Mouse (Mus musculus): ENCODE results near the gene Dtx4. TPM values are rescaled to one million over a fixed set of nuclear protein-coding genes. Genes with fewer than 3 reads are reported as not detected.

Gene Dtx4
- polyA plus RNA-seq, 1 experiment, result 4.0 TPM

DNA sequence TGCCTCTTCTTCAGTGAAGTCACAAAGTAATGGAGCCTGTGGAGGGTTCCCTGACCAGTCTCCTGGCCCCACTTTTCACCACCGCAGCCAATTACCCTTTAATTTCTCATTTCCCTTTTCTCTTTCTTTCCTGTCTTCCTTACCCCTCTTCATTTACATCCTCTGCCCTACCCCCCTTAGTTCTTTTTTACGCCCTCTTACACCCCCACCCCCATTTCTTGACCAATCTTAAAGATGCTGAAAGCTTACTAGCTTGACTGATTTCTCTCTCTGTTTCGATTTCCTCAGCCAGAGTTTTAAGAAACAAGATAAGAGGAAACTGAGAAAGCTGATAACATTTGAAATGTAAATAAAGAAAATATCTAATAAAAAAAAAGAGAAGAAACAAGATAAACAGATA, 39.5 kb upstream of the Dtx4 start:
- H3K36me3 ChIP-seq (ENCODE audit: control insufficient read depth, insufficient read depth, low read length, poor library complexity, severe bottlenecking), result no peaks in the 10 kb centered on the region
- no peak for TF ChIP-seq CTCF (IDR thresholded peaks at IDR 0.05; ENCODE audit: low read depth, low read length)
- no peak for TF ChIP-seq POLR2A (IDR thresholded peaks at IDR 0.05; ENCODE audit: insufficient read depth, low read length)
- no peak for TF ChIP-seq EP300 (IDR thresholded peaks at IDR 0.05; ENCODE audit: insufficient read depth, low read depth, low read length)
- H3K9ac ChIP-seq (ENCODE audit: low read depth, poor library complexity, severe bottlenecking), result no peak overlapping the region
- no peaks in the 10 kb centered on the region for H3K4me1 ChIP-seq (ENCODE audit: control insufficient read depth, insufficient read depth, low read length)
- H3K27me3 ChIP-seq (ENCODE audit: control insufficient read depth, insufficient read depth, low read length, poor library complexity, severe bottlenecking), result no peaks in the 10 kb centered on the region; the same call in 1 of the 2 replicates
- no peak overlapping the region for H3K27ac ChIP-seq (ENCODE audit: insufficient read depth, low read length)
- H3K4me3 ChIP-seq (ENCODE audit: low read depth, low read length), result no peak overlapping the region
- H3K9me3 ChIP-seq (replicated peaks; ENCODE audit: control insufficient read depth, insufficient read depth, low read length, poor library complexity, severe bottlenecking), result peaks cover 11% of the 10 kb centered on the region

DNA sequence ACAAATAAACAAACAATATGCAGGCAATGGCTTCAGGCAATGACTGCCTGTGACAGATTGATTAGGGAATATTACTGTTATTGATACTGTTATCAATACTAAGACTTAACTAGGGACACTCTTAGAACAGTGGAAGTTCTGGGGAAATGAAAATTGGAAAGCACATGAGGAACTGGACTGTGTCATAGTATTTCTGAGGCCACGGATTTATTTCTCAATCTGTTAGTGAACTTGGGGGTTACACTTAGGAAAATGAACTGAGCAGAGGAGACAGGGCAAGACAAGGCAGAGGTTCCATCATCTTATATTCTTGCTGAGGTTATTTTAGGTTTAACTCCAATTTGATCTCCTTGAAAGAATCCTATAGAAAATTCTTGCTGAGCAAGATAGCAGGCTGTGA, 38.7 kb upstream of the Dtx4 start:
- Histone ChIP-seq H3K27ac (ENCODE audit: insufficient read depth, low read length) (no peak overlapping the region), H3K9me3 (replicated peaks; ENCODE audit: control insufficient read depth, insufficient read depth, low read length, poor library complexity, severe bottlenecking) (peaks cover 8% of the 10 kb centered on the region; the same call in 1 of the 2 replicates), H3K27me3 (ENCODE audit: control insufficient read depth, insufficient read depth, low read length, poor library complexity, severe bottlenecking) (no peaks in the 10 kb centered on the region; the same call in 1 of the 2 replicates), H3K36me3 (ENCODE audit: control insufficient read depth, insufficient read depth, low read length, poor library complexity, severe bottlenecking) (no peaks in the 10 kb centered on the region), H3K4me3 (ENCODE audit: low read depth, low read length) (no peak overlapping the region), H3K9ac (ENCODE audit: low read depth, poor library complexity, severe bottlenecking) (no peak overlapping the region), H3K4me1 (ENCODE audit: control insufficient read depth, insufficient read depth, low read length) (no peaks in the 10 kb centered on the region)
- TF ChIP-seq EP300 (IDR thresholded peaks at IDR 0.05; ENCODE audit: insufficient read depth, low read depth, low read length) (no peak), POLR2A (IDR thresholded peaks at IDR 0.05; ENCODE audit: insufficient read depth, low read length) (no peak), CTCF (IDR thresholded peaks at IDR 0.05; ENCODE audit: low read depth, low read length) (no peak)

DNA sequence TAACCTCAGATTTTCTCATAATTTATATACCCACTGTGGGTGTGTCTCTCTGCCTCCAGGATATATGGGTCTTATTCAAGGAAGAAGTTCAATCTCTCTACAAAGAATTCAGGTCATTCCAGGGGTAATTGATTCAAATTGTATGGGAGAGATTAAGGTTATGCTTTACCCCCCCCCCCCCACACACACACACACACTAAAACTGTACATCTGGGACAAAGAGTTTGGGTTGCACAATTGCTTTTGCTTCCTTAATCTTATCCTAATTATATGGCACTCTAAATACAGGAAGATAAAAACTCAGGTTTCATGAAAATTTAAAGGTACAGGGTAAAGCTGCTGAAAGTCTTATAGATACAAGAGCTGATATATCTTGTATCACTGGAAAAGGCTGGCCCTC, 35.9 kb upstream of the Dtx4 start:
- Histone ChIP-seq H3K4me3 (ENCODE audit: low read depth, low read length) (no peak overlapping the region), H3K27me3 (ENCODE audit: control insufficient read depth, insufficient read depth, low read length, poor library complexity, severe bottlenecking) (no peaks in the 10 kb centered on the region; the same call in 1 of the 2 replicates), H3K4me1 (ENCODE audit: control insufficient read depth, insufficient read depth, low read length) (no peaks in the 10 kb centered on the region), H3K36me3 (ENCODE audit: control insufficient read depth, insufficient read depth, low read length, poor library complexity, severe bottlenecking) (no peaks in the 10 kb centered on the region), H3K9me3 (replicated peaks; ENCODE audit: control insufficient read depth, insufficient read depth, low read length, poor library complexity, severe bottlenecking) (no peaks in the 10 kb centered on the region), H3K27ac (ENCODE audit: insufficient read depth, low read length) (no peak overlapping the region), H3K9ac (ENCODE audit: low read depth, poor library complexity, severe bottlenecking) (no peak overlapping the region)
- TF ChIP-seq POLR2A (IDR thresholded peaks at IDR 0.05; ENCODE audit: insufficient read depth, low read length), result no peak
- no peak for TF ChIP-seq CTCF (IDR thresholded peaks at IDR 0.05; ENCODE audit: low read depth, low read length)
- TF ChIP-seq EP300 (IDR thresholded peaks at IDR 0.05; ENCODE audit: insufficient read depth, low read depth, low read length), result no peak

DNA sequence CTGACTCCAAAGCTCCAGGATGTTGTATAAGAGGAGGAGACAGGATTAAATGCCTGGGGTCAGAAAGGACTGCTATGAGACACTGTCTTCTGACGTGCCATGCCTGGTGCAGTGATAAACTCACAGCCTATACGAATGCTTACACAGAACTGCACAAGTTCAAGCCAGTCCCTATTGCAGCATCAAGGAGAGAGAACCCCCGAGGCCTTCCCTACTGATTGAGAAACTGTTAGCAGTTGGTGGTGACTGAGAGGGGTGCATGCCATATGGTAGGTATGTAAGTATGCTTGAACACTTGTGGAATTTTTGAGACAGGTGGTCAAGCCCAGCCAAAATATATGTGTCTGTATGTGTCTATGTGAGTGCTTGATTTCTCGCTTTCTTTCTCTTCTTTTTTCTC, 22.1 kb upstream of the Dtx4 start:
- no peak overlapping the region for H3K4me3 ChIP-seq (ENCODE audit: low read depth, low read length)
- no peaks in the 10 kb centered on the region for H3K36me3 ChIP-seq (ENCODE audit: control insufficient read depth, insufficient read depth, low read length, poor library complexity, severe bottlenecking)
- no peak overlapping the region for H3K27ac ChIP-seq (ENCODE audit: insufficient read depth, low read length)
- H3K27me3 ChIP-seq (ENCODE audit: control insufficient read depth, insufficient read depth, low read length, poor library complexity, severe bottlenecking), result no peaks in the 10 kb centered on the region
- no peaks in the 10 kb centered on the region for H3K4me1 ChIP-seq (ENCODE audit: control insufficient read depth, insufficient read depth, low read length)
- H3K9me3 ChIP-seq (replicated peaks; ENCODE audit: control insufficient read depth, insufficient read depth, low read length, poor library complexity, severe bottlenecking), result no peaks in the 10 kb centered on the region
- H3K9ac ChIP-seq (ENCODE audit: low read depth, poor library complexity, severe bottlenecking), result no peak overlapping the region
- TF ChIP-seq POLR2A (IDR thresholded peaks at IDR 0.05; ENCODE audit: insufficient read depth, low read length) (no peak), EP300 (IDR thresholded peaks at IDR 0.05; ENCODE audit: insufficient read depth, low read depth, low read length) (no peak), CTCF (IDR thresholded peaks at IDR 0.05; ENCODE audit: low read depth, low read length) (no peak)

DNA sequence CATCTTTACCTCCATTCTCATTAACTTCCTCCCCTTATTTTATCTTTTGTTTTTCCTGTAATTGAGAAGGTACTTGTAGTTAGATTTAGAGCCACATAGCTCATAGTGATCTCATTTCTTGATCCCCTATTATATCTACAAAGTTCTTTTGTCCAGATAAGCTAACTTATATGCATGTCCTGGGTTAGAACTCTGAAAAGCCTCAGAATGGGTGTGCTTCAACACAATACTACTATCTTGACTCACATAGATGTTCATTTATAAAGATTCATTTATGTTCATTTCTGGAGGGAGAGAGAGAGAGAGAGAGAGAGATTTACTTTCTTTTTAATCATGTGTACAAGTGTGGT, 17.3 kb upstream of the Dtx4 start:
- TF ChIP-seq POLR2A (IDR thresholded peaks at IDR 0.05; ENCODE audit: insufficient read depth, low read length) (no peak), EP300 (IDR thresholded peaks at IDR 0.05; ENCODE audit: insufficient read depth, low read depth, low read length) (no peak), CTCF (IDR thresholded peaks at IDR 0.05; ENCODE audit: low read depth, low read length) (no peak)
- H3K27ac ChIP-seq (ENCODE audit: insufficient read depth, low read length), result no peak overlapping the region
- no peaks in the 10 kb centered on the region for H3K9me3 ChIP-seq (replicated peaks; ENCODE audit: control insufficient read depth, insufficient read depth, low read length, poor library complexity, severe bottlenecking)
- peak overlapping the region; percentile 92; the same call in 1 of the 2 replicates for H3K9ac ChIP-seq (ENCODE audit: low read depth, poor library complexity, severe bottlenecking)
- no peaks in the 10 kb centered on the region for H3K4me1 ChIP-seq (ENCODE audit: control insufficient read depth, insufficient read depth, low read length)
- H3K4me3 ChIP-seq (ENCODE audit: low read depth, low read length), result no peak overlapping the region
- H3K36me3 ChIP-seq (ENCODE audit: control insufficient read depth, insufficient read depth, low read length, poor library complexity, severe bottlenecking), result no peaks in the 10 kb centered on the region
- H3K27me3 ChIP-seq (ENCODE audit: control insufficient read depth, insufficient read depth, low read length, poor library complexity, severe bottlenecking), result no peaks in the 10 kb centered on the region; the same call in none of the 2 replicates

DNA sequence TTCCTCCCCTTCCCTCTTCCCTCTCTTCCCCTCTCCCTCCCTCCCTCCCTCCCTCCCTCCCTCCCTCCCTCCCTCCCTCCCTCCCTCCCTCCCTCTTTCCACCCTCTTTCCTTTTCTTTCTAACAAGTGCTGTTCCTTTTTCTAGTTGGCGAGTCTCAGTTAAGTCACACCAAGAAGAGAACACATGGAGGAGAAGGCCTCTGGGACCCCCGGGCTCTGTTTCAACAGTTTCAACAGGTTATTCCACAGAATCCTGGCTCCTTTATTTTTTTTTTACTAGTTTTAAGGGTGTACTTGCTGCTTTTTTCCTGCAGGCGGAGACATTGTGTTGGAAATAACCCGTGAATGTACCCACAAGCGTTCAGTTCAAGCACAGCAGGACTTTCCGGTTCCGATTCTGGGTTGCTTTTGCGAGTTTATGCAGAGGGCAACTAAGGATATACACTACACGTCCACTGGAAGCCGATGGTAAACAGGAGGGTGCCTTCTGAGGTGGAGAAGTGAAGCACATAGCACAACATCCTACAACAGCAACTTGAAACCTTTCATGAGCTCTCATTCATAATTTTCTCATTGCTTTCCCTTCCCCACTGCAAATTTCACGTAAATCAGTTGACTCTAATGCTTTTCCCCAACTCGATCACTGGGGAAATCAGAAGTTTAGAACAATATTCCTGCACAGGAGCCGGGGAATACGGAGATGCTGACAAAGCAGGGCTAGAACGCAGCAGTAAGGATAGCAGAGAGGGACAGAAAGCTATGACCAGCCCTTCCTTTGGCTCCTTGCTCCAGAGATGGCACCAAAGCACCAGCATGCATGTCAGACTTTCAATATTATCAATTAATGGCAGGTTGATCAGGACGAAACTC, 16.7 kb upstream of the Dtx4 start:
- Histone ChIP-seq H3K9me3 (replicated peaks; ENCODE audit: control insufficient read depth, insufficient read depth, low read length, poor library complexity, severe bottlenecking) (no peaks in the 10 kb centered on the region), H3K4me1 (ENCODE audit: control insufficient read depth, insufficient read depth, low read length) (no peaks in the 10 kb centered on the region), H3K27me3 (ENCODE audit: control insufficient read depth, insufficient read depth, low read length, poor library complexity, severe bottlenecking) (no peaks in the 10 kb centered on the region; the same call in none of the 2 replicates), H3K27ac (ENCODE audit: insufficient read depth, low read length) (no peak overlapping the region), H3K4me3 (ENCODE audit: low read depth, low read length) (peak overlapping the region; percentile 100), H3K36me3 (ENCODE audit: control insufficient read depth, insufficient read depth, low read length, poor library complexity, severe bottlenecking) (no peaks in the 10 kb centered on the region), H3K9ac (ENCODE audit: low read depth, poor library complexity, severe bottlenecking) (peak overlapping the region; percentile 92)
- TF ChIP-seq CTCF (IDR thresholded peaks at IDR 0.05; ENCODE audit: low read depth, low read length), result peak; percentile 7
- no peak for TF ChIP-seq EP300 (IDR thresholded peaks at IDR 0.05; ENCODE audit: insufficient read depth, low read depth, low read length)
